Mouse (Mus musculus): ENCODE data around the gene Ptpn3.

Ptpn3 gene

DNA sequence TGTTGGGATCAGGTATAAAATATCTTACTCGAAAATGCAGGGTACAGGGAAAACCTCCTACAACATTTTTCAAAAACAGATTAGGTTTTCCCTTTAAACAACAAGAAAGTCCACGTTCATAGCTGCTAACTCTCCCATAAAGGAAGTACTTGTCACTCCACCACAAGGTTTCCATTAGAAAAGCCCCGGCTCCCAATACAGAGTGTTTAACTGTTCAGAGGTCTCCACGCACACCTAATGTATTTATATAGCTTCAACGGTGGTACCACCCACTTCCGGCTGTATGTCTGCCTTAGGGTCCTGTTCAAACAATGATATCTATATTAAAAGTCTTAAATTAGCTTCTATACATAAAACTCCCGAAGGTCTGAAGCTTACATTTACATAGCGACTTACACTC lies 39.2 kb downstream of the Ptpn3 start:
- DNase-seq = no peak

DNA sequence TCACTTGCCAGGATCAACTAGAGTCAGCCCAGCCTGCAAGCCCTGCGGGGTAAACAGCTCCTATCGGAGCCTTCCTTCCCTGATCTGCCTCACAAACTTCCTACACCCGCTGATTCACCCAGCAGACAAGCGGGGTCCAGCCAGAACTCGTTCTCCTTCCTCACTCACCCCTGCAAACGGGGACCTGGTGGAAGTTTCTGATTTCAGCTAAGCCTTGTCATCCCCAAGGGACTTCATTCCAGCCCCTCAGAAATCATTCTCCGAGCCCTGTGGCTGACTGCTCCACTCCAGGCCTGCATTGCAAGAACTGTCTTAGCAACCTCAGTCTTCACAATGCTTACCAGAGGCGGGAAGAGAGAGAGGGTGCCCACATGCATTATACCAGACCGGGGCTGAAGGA lies 39.8 kb downstream of the Ptpn3 start:
- no peak for DNase-seq

DNA sequence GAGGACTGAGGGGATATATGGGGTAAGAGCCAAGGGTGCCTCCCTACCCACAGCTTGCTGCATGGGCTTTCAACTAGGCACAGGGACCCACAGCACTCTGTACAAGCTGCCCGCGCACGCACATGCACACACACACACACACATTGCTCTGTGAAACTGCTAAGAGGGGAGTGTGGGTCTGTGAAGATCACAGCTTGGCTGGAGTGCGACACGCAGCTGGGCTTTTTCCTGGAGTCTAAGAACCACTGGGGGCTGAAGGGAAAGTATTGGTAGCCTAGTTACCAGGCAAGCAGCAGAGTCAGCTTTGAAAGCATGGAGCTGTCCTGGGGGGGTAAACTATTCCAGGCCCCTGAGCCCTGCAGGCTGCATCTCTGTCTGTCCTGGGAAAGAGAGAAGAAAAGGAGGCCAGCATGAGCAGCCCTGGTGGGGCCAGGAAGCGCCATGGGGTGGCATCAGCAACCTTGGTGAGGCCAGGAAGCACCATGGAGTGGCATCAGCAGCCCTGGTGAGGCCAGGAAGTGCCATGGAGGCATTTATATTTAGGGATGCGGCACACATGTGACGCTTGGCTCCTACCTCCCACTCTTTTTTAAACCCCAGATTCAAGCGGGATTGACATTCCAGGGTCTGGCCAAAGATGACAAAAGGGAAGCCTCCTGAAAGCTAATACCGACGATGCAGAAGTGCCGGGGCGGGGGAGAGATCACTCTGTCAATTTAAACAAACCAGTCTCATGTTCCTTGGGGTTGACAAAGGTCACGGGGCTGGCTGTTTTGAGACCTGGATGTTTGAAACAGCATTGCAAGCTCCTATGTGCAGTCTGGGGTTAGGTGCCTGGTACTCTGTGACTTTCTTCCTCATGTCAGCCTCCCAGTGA lies 43.2 kb downstream of the Ptpn3 start:
- DNase-seq = no peak

DNA sequence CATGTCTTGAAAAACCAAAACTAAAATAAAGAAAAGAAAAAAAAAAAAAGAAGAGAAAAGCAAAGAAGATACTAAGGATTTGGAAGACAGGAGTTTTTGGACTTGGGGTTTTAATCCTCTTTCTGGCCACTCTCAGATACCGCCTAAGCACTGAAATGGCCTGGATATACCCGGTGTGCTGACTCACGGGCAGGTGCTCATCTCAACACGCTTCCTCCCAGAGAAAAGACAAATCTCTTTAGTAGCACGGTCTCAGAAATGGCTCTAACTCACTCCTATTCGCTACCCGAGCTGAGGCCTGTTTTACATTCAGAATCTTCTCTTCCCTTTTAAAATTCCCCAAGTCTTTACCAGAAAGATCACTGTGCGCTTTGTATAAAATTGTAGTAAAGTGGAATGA lies 44.2 kb downstream of the Ptpn3 start:
- no peak for DNase-seq

DNA sequence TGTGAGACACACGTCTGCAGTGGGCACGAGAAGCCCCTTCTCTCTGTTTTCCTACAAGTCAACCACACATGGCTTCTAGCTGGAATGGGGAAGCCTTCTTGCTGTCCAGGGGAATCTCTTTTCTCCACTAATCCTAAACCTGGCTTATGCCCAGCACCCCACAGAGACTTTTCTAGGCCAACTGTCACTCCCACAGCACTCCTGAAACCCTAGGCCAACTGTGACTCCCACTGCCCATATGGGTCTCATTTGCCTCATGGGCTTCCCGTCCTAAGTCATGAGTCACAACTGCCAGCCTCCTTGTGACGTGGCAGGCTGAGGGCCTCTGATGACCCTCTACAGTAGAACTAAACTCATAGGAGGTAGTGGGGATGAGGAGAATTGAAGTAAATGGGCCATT lies 44.9 kb downstream of the Ptpn3 start:
- DNase-seq = no peak

DNA sequence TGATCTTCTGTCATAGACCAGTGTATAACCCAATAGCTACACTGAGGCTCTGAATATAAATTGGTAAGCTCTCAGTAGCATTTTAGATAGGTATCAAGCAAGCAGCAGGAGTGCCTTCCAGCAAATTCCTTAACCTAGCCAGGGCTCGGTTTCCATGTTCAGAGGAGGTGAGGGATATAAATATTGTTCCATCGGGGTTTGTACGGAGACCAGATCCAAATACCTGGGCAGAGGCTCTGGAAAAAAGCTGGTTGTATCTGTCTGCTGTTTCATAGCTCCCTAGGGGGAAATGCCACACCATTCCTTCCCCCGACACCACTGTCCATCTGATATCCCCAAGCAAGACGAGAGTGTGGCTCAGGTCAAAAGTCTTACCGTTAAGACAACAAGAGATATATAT lies 47.2 kb downstream of the Ptpn3 start:
- DNase-seq = no peak

DNA sequence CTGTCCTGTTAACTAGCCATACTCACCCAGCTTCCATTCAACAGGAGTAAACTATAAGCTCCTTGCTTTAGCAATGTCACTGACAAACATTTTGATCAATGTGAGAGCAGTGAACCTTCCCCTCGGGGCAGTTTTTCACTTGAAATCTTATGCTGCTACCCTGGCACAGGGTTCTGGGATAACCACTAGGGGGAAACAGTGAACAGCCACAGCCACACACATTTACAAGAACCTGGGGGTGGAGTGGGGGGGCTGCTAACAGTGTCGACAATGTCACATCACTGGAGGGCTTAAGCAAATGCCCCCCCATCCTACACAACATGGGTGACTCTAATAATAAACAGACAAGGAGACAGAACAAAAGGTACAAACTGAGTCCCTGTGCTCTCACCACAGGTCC lies 51.0 kb downstream of the Ptpn3 start:
- peak; percentile 27 for DNase-seq

DNA sequence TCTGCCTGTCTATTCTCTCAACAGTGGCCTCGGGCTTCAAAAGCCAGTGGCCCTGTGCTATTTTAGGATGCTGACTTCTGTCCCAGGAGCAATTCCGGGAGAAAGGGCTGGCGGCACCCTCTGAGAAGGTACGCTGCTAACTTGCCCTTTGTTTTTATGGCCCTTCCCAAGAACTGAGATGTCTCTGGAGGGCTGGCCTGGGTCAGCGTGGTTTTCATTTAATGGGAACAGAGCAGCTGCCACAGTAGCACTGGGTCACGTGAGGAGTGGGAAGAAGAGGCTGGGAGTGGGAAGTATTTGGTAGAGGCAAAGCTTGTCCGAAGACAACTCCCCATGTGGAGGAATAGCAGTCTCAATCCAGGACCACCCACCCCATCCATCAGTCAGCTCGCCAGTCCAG lies 52.5 kb downstream of the Ptpn3 start:
- no peak for DNase-seq

DNA sequence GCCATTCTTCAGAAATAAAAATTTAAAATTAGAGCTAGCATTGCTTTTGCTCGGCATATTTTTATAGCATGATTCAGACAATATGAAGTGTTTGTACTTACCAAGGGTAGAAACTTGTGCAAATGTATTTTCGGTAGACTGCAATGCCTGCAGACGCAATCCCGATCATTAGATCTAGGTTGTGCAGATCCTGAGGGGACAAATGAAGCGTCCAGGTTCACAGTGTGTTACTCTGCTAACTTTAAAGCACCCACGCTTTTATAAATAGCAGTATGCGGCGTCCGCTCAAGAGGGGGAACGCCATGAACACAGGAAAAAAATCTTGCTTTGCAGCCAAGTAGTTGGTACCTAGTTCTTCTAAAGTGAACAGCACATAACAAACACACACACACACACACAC lies 56.8 kb downstream of the Ptpn3 start:
- DNase-seq = peak; percentile 17

DNA sequence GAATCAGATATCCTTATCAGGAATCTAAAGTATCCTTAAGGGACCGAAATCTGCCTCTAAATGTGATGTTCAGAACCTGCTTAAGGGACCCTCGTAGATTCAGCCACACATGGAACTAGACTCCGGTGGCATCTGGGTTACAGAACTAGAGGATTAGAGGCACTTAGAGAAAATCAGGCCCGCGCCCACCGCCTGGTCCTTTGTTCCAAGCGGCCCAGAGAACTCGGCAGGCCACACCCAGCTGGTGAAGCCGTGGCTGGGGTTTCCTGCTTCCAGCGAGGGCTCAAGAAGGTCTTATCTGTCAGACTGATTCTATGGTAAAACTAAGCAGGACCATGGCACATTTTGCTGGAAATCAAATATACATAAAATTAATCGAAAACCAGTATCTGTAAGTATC lies 58.3 kb downstream of the Ptpn3 start:
- no peak for DNase-seq

DNA sequence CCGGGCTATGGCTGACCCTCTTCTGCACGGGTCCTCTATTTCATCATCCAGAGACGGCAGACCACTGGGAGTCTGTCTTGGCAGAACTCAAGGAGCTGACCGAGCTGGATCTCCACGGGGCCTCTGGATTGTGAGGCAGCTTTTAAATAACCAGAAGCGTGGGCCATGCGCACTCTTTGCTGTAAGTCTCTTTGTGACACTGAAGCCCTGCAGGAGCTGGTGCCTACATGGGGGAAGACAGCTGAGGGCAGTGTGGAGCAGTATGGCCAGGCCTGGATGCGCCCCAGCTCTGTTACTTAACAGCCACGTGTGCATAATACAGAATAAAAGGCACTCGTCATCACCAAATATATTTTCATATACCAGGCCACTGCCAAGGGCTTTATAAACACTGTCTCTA lies 60.7 kb downstream of the Ptpn3 start:
- DNase-seq = peak; percentile 39

DNA sequence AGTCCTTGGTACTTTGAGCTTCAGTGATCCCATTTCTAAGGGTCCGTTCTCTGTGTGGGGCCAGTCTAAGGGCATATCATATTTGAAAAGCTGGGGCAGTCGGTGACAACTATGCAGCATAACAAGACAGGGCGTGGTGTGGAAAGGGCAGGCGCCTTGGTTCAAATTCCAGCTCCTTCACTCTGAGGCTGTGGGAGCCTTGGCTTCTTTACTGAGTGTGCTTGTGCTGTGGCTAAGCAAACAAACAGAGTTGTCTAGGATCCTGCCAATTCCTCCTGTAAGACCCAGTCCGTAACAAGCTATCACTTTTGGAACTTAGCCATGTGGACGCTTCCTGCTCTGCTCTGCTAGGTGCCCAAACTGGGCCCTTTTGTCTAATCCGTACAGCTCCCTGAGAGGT lies 61.5 kb downstream of the Ptpn3 start:
- no peak for DNase-seq

DNA sequence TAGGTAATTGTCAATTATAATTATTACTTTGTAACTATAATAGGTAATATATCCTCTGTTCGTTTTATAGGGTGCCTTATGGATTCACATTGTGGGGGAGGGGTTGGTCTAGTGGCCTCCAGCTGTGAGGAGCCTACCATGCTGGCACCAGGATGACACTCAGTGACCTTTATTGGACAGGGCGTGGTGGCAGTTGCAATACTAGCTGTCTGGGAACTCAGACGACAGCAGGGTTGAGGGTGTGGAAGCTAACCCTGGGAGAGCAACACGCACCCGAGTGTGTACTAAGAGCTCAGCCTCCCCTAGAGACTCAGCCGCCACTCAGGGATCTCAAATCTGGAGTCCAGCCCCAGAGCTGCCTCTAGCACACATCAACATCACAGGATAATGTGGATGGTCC lies 62.5 kb downstream of the Ptpn3 start:
- DNase-seq = no peak

DNA sequence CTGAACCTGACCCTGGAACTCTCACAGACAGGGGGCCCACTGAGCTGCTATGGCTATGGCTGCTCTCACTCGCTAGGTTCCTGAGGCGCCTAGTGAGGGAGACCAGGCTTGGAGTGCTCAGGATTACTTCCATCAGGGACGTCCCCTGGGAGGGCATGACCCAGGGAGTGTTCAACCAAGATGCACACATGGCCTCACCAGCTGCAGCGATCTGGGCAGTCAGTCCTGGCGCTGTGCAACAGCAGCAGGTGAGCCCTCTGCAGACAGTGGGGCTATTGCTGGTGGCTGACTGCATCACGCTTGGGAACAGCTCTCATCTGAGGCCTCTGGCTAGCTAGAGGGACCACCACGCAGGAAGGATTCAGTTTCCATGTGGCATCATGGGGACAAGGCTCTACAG lies 63.5 kb downstream of the Ptpn3 start:
- no peak for DNase-seq

DNA sequence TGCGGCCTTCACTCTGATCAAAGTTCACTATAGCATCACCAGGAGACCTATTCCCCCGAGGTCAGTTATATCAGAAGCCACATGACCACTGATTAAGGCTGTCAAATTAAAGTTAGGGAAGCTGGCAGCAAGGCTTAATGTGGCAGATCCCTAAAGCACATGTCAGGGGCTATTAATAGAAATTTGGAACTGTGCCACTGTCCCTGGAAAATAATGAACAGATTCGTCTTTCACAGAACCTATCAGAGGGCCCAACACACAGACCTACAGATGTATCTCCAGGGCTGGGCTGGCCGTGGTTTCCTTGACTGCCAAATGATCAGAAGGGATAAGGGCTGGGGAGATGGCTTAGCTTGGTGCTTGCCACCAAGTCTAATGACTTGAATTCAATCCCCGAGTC lies 65.1 kb downstream of the Ptpn3 start:
- DNase-seq = peak; percentile 20

DNA sequence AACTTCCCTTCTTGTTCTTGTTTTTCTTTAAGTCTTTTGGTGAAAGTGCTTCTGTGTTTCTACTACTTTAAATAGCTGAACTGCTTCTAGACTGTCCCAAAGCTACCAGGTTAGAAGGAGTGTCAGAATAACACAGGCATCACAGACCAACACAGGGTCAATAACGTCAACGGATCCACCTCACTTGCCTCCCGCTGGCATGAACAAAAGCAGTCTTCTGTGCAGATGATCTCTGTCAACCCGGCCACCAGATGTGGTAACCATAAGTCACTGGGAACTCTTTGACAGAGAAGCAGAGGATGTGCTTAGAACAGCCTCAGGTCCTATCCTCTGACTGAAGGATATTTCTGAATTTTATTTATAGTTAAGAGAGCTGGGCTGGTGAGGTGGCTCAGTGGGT lies 65.9 kb downstream of the Ptpn3 start:
- no peak for DNase-seq

DNA sequence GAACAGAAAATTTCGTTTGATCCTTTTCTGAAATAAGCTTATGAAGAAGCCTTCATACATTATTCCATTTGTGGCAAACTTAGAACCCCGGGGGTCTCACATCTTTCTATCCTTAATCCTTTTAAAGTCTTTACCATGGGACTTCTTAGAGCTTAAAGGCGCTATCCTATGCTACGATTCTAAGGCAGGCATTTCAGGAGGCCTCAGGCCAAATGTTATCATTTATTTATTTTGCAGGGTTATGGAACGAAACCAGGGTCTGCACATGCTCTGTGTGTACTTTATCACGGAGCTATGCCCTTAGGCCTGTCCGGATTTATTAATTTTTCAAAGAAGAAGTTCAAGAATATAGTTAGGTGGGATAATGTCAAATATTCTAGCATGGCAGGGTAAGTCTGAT lies 67.3 kb downstream of the Ptpn3 start:
- no peak for DNase-seq

DNA sequence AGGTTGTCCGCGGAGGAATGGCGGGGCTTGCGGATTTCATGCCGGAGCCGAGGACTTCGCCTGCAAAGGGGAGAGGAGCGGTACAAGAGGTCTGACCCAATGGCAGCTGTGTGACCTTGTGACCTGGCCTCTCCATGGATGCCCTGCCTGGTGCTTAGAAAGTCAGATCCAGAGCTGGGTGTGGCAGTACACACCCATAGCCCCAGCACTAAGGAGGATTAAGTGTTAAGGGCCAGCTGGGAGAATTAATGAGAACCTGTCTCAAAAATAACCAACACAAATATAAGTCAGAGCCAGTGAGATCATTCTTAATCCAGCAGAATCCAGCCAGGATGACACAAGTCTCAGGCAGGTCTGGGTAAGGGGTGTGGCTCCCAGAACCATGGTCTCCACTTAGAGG lies 69.2 kb downstream of the Ptpn3 start:
- DNase-seq = no peak

DNA sequence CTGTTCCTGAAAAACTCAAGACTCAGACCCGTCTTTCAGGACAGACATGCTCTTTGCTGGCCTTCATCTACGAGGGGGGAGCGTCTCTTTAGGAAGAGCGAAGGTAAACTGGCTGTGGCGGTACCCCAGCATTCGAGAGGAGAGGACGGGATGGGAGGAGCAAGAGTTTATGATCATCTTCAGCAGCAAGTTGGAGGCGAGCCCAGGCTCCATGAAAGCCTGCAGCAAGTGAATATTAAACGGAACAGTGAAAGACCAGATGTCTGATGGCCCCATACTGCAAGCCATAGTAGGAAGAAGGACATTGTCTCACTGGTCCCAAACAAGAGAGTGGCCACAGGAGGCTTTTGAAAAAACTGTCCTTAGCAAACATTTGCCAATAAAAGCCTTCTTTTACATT lies 70.3 kb downstream of the Ptpn3 start:
- DNase-seq = no peak

DNA sequence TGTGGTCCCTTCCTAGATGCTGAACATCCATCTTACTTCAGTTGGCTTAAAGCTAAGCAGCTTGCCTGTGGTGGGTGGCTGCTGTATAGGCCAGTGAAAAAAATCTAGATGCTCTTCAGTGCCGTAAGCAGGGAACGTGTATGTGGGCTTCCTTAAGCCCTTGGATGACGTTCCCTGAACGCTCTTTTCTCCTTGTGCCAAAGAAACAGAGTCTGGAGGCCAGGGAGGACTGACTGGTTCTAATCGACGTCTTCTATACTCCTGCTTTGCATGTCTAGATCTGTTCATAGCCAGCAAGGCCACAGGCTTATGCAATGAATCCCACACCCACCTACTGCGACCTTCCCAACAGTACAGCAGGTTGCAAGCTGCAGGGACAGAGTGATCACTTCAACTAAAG lies 71.3 kb downstream of the Ptpn3 start:
- DNase-seq = no peak

DNA sequence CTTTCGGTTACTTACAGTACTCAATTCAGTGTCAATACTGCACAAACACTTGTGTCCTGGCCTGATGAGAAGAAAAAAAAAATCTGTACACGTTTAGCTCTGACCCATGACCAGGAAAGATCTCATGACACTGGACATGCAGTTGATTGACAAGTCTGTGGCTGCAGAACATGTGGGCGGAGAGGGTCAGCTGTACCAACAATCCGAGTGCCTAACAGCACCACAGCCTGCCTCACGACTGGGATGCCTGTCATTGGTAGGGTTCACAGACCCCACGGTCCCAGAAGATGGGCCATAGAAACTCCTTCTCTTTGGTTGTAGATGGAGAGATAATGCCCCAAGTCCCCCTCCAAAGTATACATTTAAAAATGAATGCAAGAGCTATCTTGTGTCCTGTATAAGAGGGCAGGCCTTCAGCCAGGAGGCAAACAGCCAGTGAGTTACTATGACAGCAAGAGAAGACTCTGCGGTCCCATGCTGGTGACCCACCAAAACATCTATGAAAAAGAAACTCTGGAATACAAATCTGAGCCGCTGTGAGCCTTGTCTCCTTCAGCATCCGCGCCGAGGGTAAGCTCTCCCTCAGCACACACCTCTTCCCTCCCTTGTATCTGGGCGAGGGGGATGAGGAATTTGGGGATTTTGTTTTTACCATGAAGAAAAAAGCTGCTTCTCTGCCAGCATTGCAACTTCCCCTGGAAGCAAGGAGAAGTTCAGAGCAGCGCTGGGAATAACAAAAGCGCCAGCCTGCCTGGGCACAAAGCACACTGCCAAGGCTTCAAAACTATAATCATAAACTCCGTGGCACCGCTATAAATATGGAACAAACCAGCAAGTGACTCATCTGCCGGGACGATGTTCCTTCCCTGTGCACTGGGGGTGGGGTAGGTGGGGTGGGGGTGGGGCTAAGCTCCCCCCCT lies 72.8 kb downstream of the Ptpn3 start:
- DNase-seq = peak; percentile 58

DNA sequence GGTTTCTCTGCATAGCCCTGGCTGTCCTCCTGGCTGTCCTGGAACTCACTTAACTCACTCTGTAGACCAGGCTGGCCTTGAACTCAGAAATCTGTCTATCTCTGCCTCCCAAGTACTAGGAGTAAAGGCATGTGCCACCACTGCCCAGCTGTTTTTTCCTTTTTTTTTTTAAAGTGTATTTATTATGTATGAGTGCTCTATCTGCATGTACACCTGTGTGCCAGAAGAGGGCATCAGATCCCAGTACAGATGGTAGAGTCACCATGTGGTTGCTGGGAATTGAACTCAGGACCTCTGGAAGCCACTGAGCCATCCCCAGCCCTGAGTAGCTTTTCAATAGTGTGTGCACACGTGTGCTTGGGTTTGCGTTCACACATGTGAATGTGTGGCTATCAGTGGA lies 76.9 kb downstream of the Ptpn3 start:
- DNase-seq = no peak

DNA sequence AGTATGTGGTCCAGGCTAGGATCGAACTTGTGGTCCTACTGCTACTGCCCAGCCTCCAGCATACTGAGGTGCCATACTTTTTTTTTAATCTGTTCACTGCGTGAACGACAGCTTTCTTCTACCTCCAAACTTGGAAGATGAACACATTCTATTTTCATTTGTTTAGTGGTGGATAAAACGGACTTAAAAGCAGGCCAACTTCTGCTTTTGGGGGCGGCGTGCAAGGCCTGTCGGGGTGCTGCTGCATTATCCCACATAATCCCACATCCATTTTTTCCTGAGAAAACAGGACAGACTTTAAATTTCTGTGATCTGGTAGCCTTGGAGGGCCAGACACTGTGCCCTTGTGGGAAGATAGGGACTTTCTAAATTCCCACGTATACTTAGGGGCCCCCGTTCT lies 83.9 kb downstream of the Ptpn3 start:
- DNase-seq = no peak

DNA sequence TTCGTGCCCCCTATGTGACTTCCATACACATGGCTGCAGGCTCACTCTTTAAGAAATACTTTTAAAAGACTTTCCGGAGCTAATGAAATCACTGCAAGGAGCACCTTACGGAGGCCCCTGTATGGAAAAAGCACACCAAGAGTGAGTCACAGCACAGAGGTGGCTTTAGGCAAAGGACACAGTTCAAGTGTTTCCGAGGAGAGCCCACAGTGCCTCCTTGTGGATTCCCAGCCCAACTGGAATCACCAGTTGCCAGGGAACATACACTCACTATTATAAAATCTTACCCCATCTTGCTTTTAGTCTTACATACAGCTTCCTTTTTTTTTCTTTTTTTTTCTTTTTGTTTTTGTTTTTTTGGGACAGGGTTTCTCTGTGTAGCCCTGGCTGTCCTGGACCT lies 85.1 kb downstream of the Ptpn3 start:
- no peak for DNase-seq
